Mouse (Mus musculus): ENCODE measurements around the gene Aff1. TPM values are rescaled to one million over a fixed set of nuclear protein-coding genes. Genes with fewer than 3 reads are reported as not detected.

The Aff1 gene
- polyA plus RNA-seq, 1 experiment = 2.9 TPM

- DNase-seq (ENCODE audit: low read depth) = no peak
- TF ChIP-seq POLR2A (IDR thresholded peaks at IDR 0.05; ENCODE audit: borderline replicate concordance, extremely low read depth, insufficient read depth, insufficient read length, poor library complexity, severe bottlenecking) = no peak
- TF ChIP-seq CTCF (IDR thresholded peaks at IDR 0.05; ENCODE audit: borderline replicate concordance, extremely low read depth, insufficient read depth, insufficient read length) = no peak
Observed at GRCm38 (mm10) chr5:103714943-103715342, 22.8 kb downstream of the Aff1 start.

- TF ChIP-seq CTCF (IDR thresholded peaks at IDR 0.05; ENCODE audit: borderline replicate concordance, extremely low read depth, insufficient read depth, insufficient read length) (no peak), POLR2A (IDR thresholded peaks at IDR 0.05; ENCODE audit: borderline replicate concordance, extremely low read depth, insufficient read depth, insufficient read length, poor library complexity, severe bottlenecking) (no peak)
- DNase-seq (ENCODE audit: low read depth) = no peak
Observed at GRCm38 (mm10) chr5:103716824-103717342, 24.7 kb downstream of the Aff1 start.

GRCm38 (mm10) chr5:103719131-103719530, 27.0 kb downstream of the Aff1 start:
- TF ChIP-seq CTCF (IDR thresholded peaks at IDR 0.05; ENCODE audit: borderline replicate concordance, extremely low read depth, insufficient read depth, insufficient read length) (no peak), POLR2A (IDR thresholded peaks at IDR 0.05; ENCODE audit: borderline replicate concordance, extremely low read depth, insufficient read depth, insufficient read length, poor library complexity, severe bottlenecking) (no peak)
- DNase-seq (ENCODE audit: low read depth) = no peak

GRCm38 (mm10) chr5:103719851-103720250, 27.7 kb downstream of the Aff1 start:
- TF ChIP-seq POLR2A (IDR thresholded peaks at IDR 0.05; ENCODE audit: borderline replicate concordance, extremely low read depth, insufficient read depth, insufficient read length, poor library complexity, severe bottlenecking) (no peak), CTCF (IDR thresholded peaks at IDR 0.05; ENCODE audit: borderline replicate concordance, extremely low read depth, insufficient read depth, insufficient read length) (no peak)
- no peak for DNase-seq (ENCODE audit: low read depth)

- TF ChIP-seq CTCF (IDR thresholded peaks at IDR 0.05; ENCODE audit: borderline replicate concordance, extremely low read depth, insufficient read depth, insufficient read length) (no peak), POLR2A (IDR thresholded peaks at IDR 0.05; ENCODE audit: borderline replicate concordance, extremely low read depth, insufficient read depth, insufficient read length, poor library complexity, severe bottlenecking) (no peak)
- DNase-seq (ENCODE audit: low read depth) = no peak
Observed at GRCm38 (mm10) chr5:103720967-103721366, 28.8 kb downstream of the Aff1 start.

GRCm38 (mm10) chr5:103721490-103721889, 29.3 kb downstream of the Aff1 start:
- DNase-seq (ENCODE audit: low read depth) = no peak

GRCm38 (mm10) chr5:103722721-103723120, 30.5 kb downstream of the Aff1 start:
- no peak for DNase-seq (ENCODE audit: low read depth)
- no peak for TF ChIP-seq POLR2A (IDR thresholded peaks at IDR 0.05; ENCODE audit: borderline replicate concordance, extremely low read depth, insufficient read depth, insufficient read length, poor library complexity, severe bottlenecking)
- no peak for TF ChIP-seq CTCF (IDR thresholded peaks at IDR 0.05; ENCODE audit: borderline replicate concordance, extremely low read depth, insufficient read depth, insufficient read length)

More at GRCm38 (mm10) chr5:103721490-103721889, 29.3 kb downstream of the Aff1 start:
- TF ChIP-seq CTCF (IDR thresholded peaks at IDR 0.05; ENCODE audit: borderline replicate concordance, extremely low read depth, insufficient read depth, insufficient read length) = no peak
- TF ChIP-seq POLR2A (IDR thresholded peaks at IDR 0.05; ENCODE audit: borderline replicate concordance, extremely low read depth, insufficient read depth, insufficient read length, poor library complexity, severe bottlenecking) = no peak

GRCm38 (mm10) chr5:103724384-103724783, 32.2 kb downstream of the Aff1 start:
- DNase-seq (ENCODE audit: low read depth) = no peak
- TF ChIP-seq CTCF (IDR thresholded peaks at IDR 0.05; ENCODE audit: borderline replicate concordance, extremely low read depth, insufficient read depth, insufficient read length) (no peak), POLR2A (IDR thresholded peaks at IDR 0.05; ENCODE audit: borderline replicate concordance, extremely low read depth, insufficient read depth, insufficient read length, poor library complexity, severe bottlenecking) (no peak)

- TF ChIP-seq CTCF (IDR thresholded peaks at IDR 0.05; ENCODE audit: borderline replicate concordance, extremely low read depth, insufficient read depth, insufficient read length) = no peak
- no peak for TF ChIP-seq POLR2A (IDR thresholded peaks at IDR 0.05; ENCODE audit: borderline replicate concordance, extremely low read depth, insufficient read depth, insufficient read length, poor library complexity, severe bottlenecking)
- no peak for DNase-seq (ENCODE audit: low read depth)
Observed at GRCm38 (mm10) chr5:103724823-103725222, 32.6 kb downstream of the Aff1 start.

- TF ChIP-seq CTCF (IDR thresholded peaks at IDR 0.05; ENCODE audit: borderline replicate concordance, extremely low read depth, insufficient read depth, insufficient read length) (no peak), POLR2A (IDR thresholded peaks at IDR 0.05; ENCODE audit: borderline replicate concordance, extremely low read depth, insufficient read depth, insufficient read length, poor library complexity, severe bottlenecking) (no peak)
- no peak for DNase-seq (ENCODE audit: low read depth)
Observed at GRCm38 (mm10) chr5:103725268-103726149, 33.3 kb downstream of the Aff1 start.

GRCm38 (mm10) chr5:103726281-103726938, 34.2 kb downstream of the Aff1 start:
- TF ChIP-seq CTCF (IDR thresholded peaks at IDR 0.05; ENCODE audit: borderline replicate concordance, extremely low read depth, insufficient read depth, insufficient read length) = no peak
- no peak for TF ChIP-seq POLR2A (IDR thresholded peaks at IDR 0.05; ENCODE audit: borderline replicate concordance, extremely low read depth, insufficient read depth, insufficient read length, poor library complexity, severe bottlenecking)
- DNase-seq (ENCODE audit: low read depth) = peak; percentile 61

Measured in brain, embryonic 14.5 days (tissue).